ENCODE assay signal across 8 mouse cellular contexts in the genomic region with DNA sequence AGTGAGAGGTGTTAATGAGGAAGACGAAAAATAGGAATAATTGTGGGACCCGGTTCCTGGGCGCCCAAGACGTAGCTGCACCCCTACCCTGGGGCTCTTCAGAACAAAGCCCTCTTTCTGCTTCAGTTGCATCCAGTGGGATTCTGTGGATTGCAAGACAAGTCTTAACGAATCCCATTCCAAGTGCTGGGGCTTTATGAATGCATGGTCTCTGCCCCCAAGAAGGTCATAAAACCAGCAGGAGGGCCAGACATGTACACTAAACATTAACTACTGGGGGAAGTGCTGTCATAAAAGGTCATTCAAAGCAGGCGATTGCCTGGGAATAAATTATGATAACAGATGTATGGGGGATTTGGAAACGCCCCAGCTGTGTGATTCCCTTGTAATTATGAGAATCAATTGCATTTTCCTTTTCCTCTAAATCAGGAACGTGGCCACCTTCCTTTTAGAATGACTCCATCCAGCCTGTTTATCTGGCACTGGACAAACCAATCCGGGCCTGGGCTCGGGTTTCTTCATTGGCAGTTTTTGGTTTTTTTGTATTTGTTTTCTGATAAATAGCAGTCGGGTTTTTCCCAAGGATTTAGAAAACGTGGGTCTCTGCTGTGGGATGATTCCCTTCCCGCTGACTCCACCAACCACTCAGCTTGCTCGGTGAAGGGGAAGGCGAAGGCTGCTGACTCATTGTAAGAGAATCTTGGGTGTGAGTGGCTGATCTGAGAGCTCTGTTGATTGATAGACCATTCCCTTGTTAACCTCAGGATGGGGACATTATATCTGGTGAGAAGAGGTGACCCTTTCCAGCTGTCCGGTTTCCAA. TPM values are rescaled to one million over a fixed set of nuclear protein-coding genes. Genes with fewer than 3 reads are reported as not detected.
DNase-seq lines count a peak whose midpoint lies in the region; ATAC-seq and TF ChIP-seq lines count a peak whose summit lies in the region.

No protein-coding gene starts in this region.

- peaks cover 11% of the 10 kb centered on the region; the same call in 1 of the 2 replicates for H3K4me1 ChIP-seq in lung, embryonic 14.5 days (ENCODE audit: insufficient read depth)
- H3K4me1 ChIP-seq in embryonic facial prominence, embryonic 11.5 days (ENCODE audit: control insufficient read depth, insufficient read depth, low read length), result peaks cover 7% of the 10 kb centered on the region; the same call in 1 of the 2 replicates
- peaks cover 13% of the 10 kb centered on the region; the same call in 1 of the 2 replicates for H3K4me1 ChIP-seq in midbrain, postnatal 0 days (ENCODE audit: insufficient read depth, low read length)

- no peak for DNase-seq in lung, embryonic 14.5 days
- DNase-seq in lung, postnatal 10 days, result no peak
- DNase-seq in embryonic facial prominence, embryonic 11.5 days (ENCODE audit: low spot score), result peak; percentile 31
- DNase-seq in kidney, adult 9 months, result peak; percentile 61
- DNase-seq in midbrain, postnatal 0 days (ENCODE audit: low spot score), result peak; percentile 32
- DNase-seq in gastrocnemius, postnatal 4 days (ENCODE audit: low spot score in 2 of 2), result no peak
- no peak for DNase-seq in right cerebral cortex, postnatal 10 days (ENCODE audit: low spot score in 2 of 2)
- DNase-seq in MN1 (ENCODE audit: low spot score), result no peak

- H3K4me2 ChIP-seq in lung, embryonic 14.5 days, result peak overlapping the region; percentile 53
- H3K4me2 ChIP-seq in embryonic facial prominence, embryonic 11.5 days (ENCODE audit: low read depth, low read length), result peak overlapping the region; percentile 24; the same call in 1 of the 2 replicates
- H3K4me2 ChIP-seq in midbrain, postnatal 0 days (ENCODE audit: low read depth, low read length, poor library complexity, severe bottlenecking), result peak overlapping the region; percentile 32

- H3K9me3 ChIP-seq in lung, embryonic 14.5 days (ENCODE audit: low read depth, low read length), result no peaks in the 10 kb centered on the region
- no peaks in the 10 kb centered on the region for H3K9me3 ChIP-seq in embryonic facial prominence, embryonic 11.5 days (replicated peaks; ENCODE audit: control insufficient read depth, low read length)
- H3K9me3 ChIP-seq in midbrain, postnatal 0 days (ENCODE audit: low read length), result no peaks in the 10 kb centered on the region

- no peaks in the 10 kb centered on the region for H3K36me3 ChIP-seq in lung, embryonic 14.5 days (ENCODE audit: insufficient read depth)
- no peaks in the 10 kb centered on the region for H3K36me3 ChIP-seq in embryonic facial prominence, embryonic 11.5 days (replicated peaks; ENCODE audit: control insufficient read depth, insufficient read depth, low read depth, low read length)
- H3K36me3 ChIP-seq in midbrain, postnatal 0 days (ENCODE audit: insufficient read depth, low read length), result no peaks in the 10 kb centered on the region

- peak overlapping the region; percentile 46; the same call in 1 of the 2 replicates for H3K27ac ChIP-seq in lung, embryonic 14.5 days (ENCODE audit: low read depth)
- H3K27ac ChIP-seq in embryonic facial prominence, embryonic 11.5 days (replicated peaks; ENCODE audit: low read depth, low read length), result peak overlapping the region; percentile 69
- peak overlapping the region; percentile 77 for H3K27ac ChIP-seq in midbrain, postnatal 0 days (ENCODE audit: low read depth, low read length)

- no peaks in the 10 kb centered on the region for H3K27me3 ChIP-seq in lung, embryonic 14.5 days (ENCODE audit: insufficient read depth, low read length)
- H3K27me3 ChIP-seq in embryonic facial prominence, embryonic 11.5 days (ENCODE audit: control insufficient read depth, insufficient read depth, low read length), result no peaks in the 10 kb centered on the region
- no peaks in the 10 kb centered on the region for H3K27me3 ChIP-seq in midbrain, postnatal 0 days (ENCODE audit: insufficient read depth, low read length)

- WGBS in lung, embryonic 14.5 days, result 35% methylated on average over 16 of the region's 16 CpGs
- WGBS in embryonic facial prominence, embryonic 11.5 days, result 40% methylated on average over 16 of the region's 16 CpGs
- 40% methylated on average over 16 of the region's 16 CpGs for WGBS in midbrain, postnatal 0 days

- TF ChIP-seq CTCF in lung, embryonic 14.5 days (IDR thresholded peaks at IDR 0.05; ENCODE audit: low read depth), result no peak
- no peak for TF ChIP-seq CTCF in midbrain, postnatal 0 days (IDR thresholded peaks at IDR 0.05)

- ATAC-seq in lung, embryonic 14.5 days (ENCODE audit: insufficient read depth), result no peak
- ATAC-seq in embryonic facial prominence, embryonic 11.5 days (replicated peaks; ENCODE audit: insufficient number of reproducible peaks, low FRiP score, low TSS enrichment, low read depth), result no peak
- ATAC-seq in midbrain, postnatal 0 days (ENCODE audit: low FRiP score), result peak; percentile 18; the same call in 1 of the 2 replicates

- no peak overlapping the region for H3K4me3 ChIP-seq in lung, embryonic 14.5 days (ENCODE audit: low read depth, low read length)
- H3K4me3 ChIP-seq in embryonic facial prominence, embryonic 11.5 days (ENCODE audit: low read depth, low read length), result no peak overlapping the region
- no peak overlapping the region for H3K4me3 ChIP-seq in midbrain, postnatal 0 days (ENCODE audit: low read depth, low read length)

- H3K9ac ChIP-seq in lung, embryonic 14.5 days, result no peak overlapping the region
- peak overlapping the region; percentile 40 for H3K9ac ChIP-seq in embryonic facial prominence, embryonic 11.5 days (replicated peaks; ENCODE audit: low read length)
- no peak overlapping the region for H3K9ac ChIP-seq in midbrain, postnatal 0 days (replicated peaks; ENCODE audit: low read length, poor library complexity, severe bottlenecking)

RNA-seq across cellular contexts. Expression of a gene that starts 12.5 kb away (rescaled TPM):
- polyA plus RNA-seq in lung, embryonic 14.5 days (2014; fragmentation: Nextera tagmentation; extraction: Ambion mirVana), result 20.8 and 24.3 TPM in 2 replicates
- 34.5 and 37.2 TPM in 2 replicates for polyA plus RNA-seq in embryonic facial prominence, embryonic 11.5 days (2014; fragmentation: Nextera tagmentation; extraction: Ambion mirVana)
- total RNA-seq in midbrain, postnatal 0 days (2014; rRNA removed), result 20.9 and 26.5 TPM in 2 replicates
- 71.8 and 84.8 TPM in 2 replicates for polyA plus RNA-seq in midbrain, postnatal 0 days (2015; fragmentation: Nextera tagmentation; extraction: Ambion mirVana)
- 1 to 10 TPM; 7.6 to 7.8 TPM for total RNA-seq in gastrocnemius, postnatal 4 days (2021)

RNA-seq across cellular contexts. Expression of a gene that starts 12.6 kb away (rescaled TPM):
- 11.2 and 11.4 TPM in 2 replicates for polyA plus RNA-seq in lung, embryonic 14.5 days (2014; fragmentation: Nextera tagmentation; extraction: Ambion mirVana)
- polyA plus RNA-seq in embryonic facial prominence, embryonic 11.5 days (2014; fragmentation: Nextera tagmentation; extraction: Ambion mirVana), result 10.1 and 10.9 TPM in 2 replicates
- 5.9 and 6.2 TPM in 2 replicates for total RNA-seq in midbrain, postnatal 0 days (2014; rRNA removed)
- polyA plus RNA-seq in midbrain, postnatal 0 days (2015; fragmentation: Nextera tagmentation; extraction: Ambion mirVana), result 11.9 and 12.3 TPM in 2 replicates
- 1 to 10 TPM; 2.8 to 3.6 TPM for total RNA-seq in gastrocnemius, postnatal 4 days (2021)

RNA-seq across cellular contexts. Expression of a gene that starts 26.3 kb away (rescaled TPM):
- 7.2 and 8.4 TPM in 2 replicates for polyA plus RNA-seq in lung, embryonic 14.5 days (2014; fragmentation: Nextera tagmentation; extraction: Ambion mirVana)
- polyA plus RNA-seq in embryonic facial prominence, embryonic 11.5 days (2014; fragmentation: Nextera tagmentation; extraction: Ambion mirVana), result 8.4 and 9.4 TPM in 2 replicates
- total RNA-seq in midbrain, postnatal 0 days (2014; rRNA removed), result 56.0 and 66.6 TPM in 2 replicates
- 39.0 and 40.3 TPM in 2 replicates for polyA plus RNA-seq in midbrain, postnatal 0 days (2015; fragmentation: Nextera tagmentation; extraction: Ambion mirVana)
- 10 to 100 TPM; 10.0 to 10.1 TPM for total RNA-seq in gastrocnemius, postnatal 4 days (2021)

RNA-seq across cellular contexts. Expression of a gene that starts 26.6 kb away (rescaled TPM):
- polyA plus RNA-seq in lung, embryonic 14.5 days (2014; fragmentation: Nextera tagmentation; extraction: Ambion mirVana), result not detected in 2 replicates
- not detected in 2 replicates for polyA plus RNA-seq in embryonic facial prominence, embryonic 11.5 days (2014; fragmentation: Nextera tagmentation; extraction: Ambion mirVana)
- total RNA-seq in midbrain, postnatal 0 days (2014; rRNA removed), result 0.93 TPM in 1 of 2 replicates, not detected in the other
- polyA plus RNA-seq in midbrain, postnatal 0 days (2015; fragmentation: Nextera tagmentation; extraction: Ambion mirVana), result not detected in 2 replicates
- total RNA-seq in gastrocnemius, postnatal 4 days (2021), result not detected

RNA-seq across cellular contexts. Expression of a gene that starts 26.6 kb away (rescaled TPM):
- polyA plus RNA-seq in lung, embryonic 14.5 days (2014; fragmentation: Nextera tagmentation; extraction: Ambion mirVana), result 29.2 and 32.3 TPM in 2 replicates
- polyA plus RNA-seq in embryonic facial prominence, embryonic 11.5 days (2014; fragmentation: Nextera tagmentation; extraction: Ambion mirVana), result 34.7 and 38.3 TPM in 2 replicates
- total RNA-seq in midbrain, postnatal 0 days (2014; rRNA removed), result 14.4 and 21.0 TPM in 2 replicates
- polyA plus RNA-seq in midbrain, postnatal 0 days (2015; fragmentation: Nextera tagmentation; extraction: Ambion mirVana), result 30.9 and 39.1 TPM in 2 replicates
- total RNA-seq in gastrocnemius, postnatal 4 days (2021), result 10 to 100 TPM in 1 of 2 experiments, 1 to 10 TPM in 1; 9.5 to 10.9 TPM

Comparison
In these comparisons a context has a peak if more than half of its experiments do, and no peak if none do; other contexts are left out.
1. DNase-seq: peak in embryonic facial prominence, embryonic 11.5 days (single experiment), kidney, adult 9 months (single experiment) and midbrain, postnatal 0 days (single experiment); none in lung, embryonic 14.5 days (single experiment), lung, postnatal 10 days (single experiment), gastrocnemius, postnatal 4 days (0 of 2), right cerebral cortex, postnatal 10 days (0 of 2) and MN1 (single experiment).
2. Peak in every context shown above with its lines, with median percentiles within 50 percentile points of each other: H3K27ac ChIP-seq and H3K4me2 ChIP-seq.